Mouse (Mus musculus) heart, embryonic 15.5 days (tissue): ENCODE measurements around the gene Banf1. TPM values are rescaled to one million over a fixed set of nuclear protein-coding genes. Genes with fewer than 3 reads are reported as not detected.
"Not testable (repeated sequence)": the region's sequence is repeated elsewhere in the genome, so short reads cannot be mapped to it uniquely, and the experiment has no call there.

ENCODE experiments used
- ATAC-seq: fragments of 200-750 bp; cut with Nextera tagmentation; replicated peaks from 2 replicates; pipeline ENCODE4 v1.8.0; 2017; ENCODE audit warnings: low read depth, moderate TSS enrichment; ENCODE audit not compliant: insufficient number of reproducible peaks, insufficient read depth, low FRiP score
- H3K27ac ChIP-seq: fragments of 300-500 bp; sonication (generic); 2 replicates; pipeline ENCODE4 v1.5.1; 2015; ENCODE audit warnings: mild to moderate bottlenecking, inconsistent platforms
- H3K27me3 ChIP-seq: fragments of 300-500 bp; sonication (generic); 2 replicates; pipeline ENCODE4 v1.6.1; 2015; ENCODE audit warnings: inconsistent platforms
- H3K36me3 ChIP-seq: fragments of 300-500 bp; sonication (generic); 2 replicates; pipeline ENCODE4 v1.6.1; 2015; ENCODE audit warnings: mild to moderate bottlenecking, inconsistent platforms
- H3K4me1 ChIP-seq: fragments of 300-500 bp; sonication (generic); replicated peaks from 2 replicates; pipeline ENCODE4 v1.6.1; 2015; ENCODE audit warnings: inconsistent platforms
- H3K4me2 ChIP-seq: fragments of 300-500 bp; sonication (generic); 2 replicates; pipeline ENCODE4 v1.6.1; 2015; ENCODE audit warnings: inconsistent platforms, mild to moderate bottlenecking, moderate library complexity
- H3K4me3 ChIP-seq: fragments of 300-500 bp; sonication (generic); 2 replicates; pipeline ENCODE4 v1.5.1; 2015; ENCODE audit warnings: mild to moderate bottlenecking, inconsistent platforms
- H3K9ac ChIP-seq: fragments of 300-500 bp; sonication (generic); 2 replicates; pipeline ENCODE4 v1.6.1; 2015; ENCODE audit warnings: mild to moderate bottlenecking, inconsistent platforms
- H3K9me3 ChIP-seq: fragments of 300-500 bp; sonication (generic); replicated peaks from 2 replicates; pipeline ENCODE4 v1.6.1; 2016; ENCODE audit warnings: inconsistent platforms
- WGBS: fragments of 180-500 bp; shearing (Covaris S2); methylation state at CpG from one replicate; pipeline ENCODE4 v1.1.7; 2015; ENCODE audit warnings: mixed read lengths; 5-methylcytosine and 5-hydroxymethylcytosine counted together
- polyA plus RNA-seq: library from polyadenylated mRNA; unstranded; fragments of >200 nt; fragmentation: Nextera tagmentation; extraction: Ambion mirVana; gene quantifications from 2 replicates; pipeline ENCODE4 v1.2.1, GENCODE M21; 2015

Banf1 gene
- polyA plus RNA-seq, 1 experiment from 2014 or later: 409 TPM

GRCm38 (mm10) chr19:5401073-5401472 lies 34.1 kb upstream of the Banf1 start:
- H3K9ac ChIP-seq, H3K27me3 ChIP-seq, H3K4me1 ChIP-seq, H3K4me2 ChIP-seq, H3K9me3 ChIP-seq, H3K27ac ChIP-seq, H3K4me3 ChIP-seq, H3K36me3 ChIP-seq: not testable (repeated sequence)
- WGBS: 55% methylated on average over 4 of the region's 4 CpGs
- 0 out of 2 replicates have a peak, but pooled peaks have one; percentile 27 for ATAC-seq

DNA sequence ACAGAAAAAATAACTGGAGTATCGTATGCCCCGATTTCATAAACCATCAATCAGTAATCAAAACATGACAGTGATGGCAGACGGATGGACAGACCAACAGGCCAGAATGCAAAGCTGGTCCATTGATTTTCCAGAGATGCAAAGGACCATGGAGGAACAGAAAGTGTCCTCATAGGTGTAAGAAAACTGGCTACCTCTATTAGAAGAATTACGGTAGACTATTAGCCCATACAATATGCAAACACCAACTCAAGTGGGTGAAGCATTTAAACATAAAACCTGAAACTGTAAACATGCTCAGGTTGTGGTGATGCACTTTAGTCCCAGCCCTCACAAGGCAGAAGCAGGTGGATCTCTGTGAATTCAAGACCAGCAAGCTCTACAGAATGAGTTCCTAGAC lies 28.4 kb upstream of the Banf1 start:
- H3K4me1 ChIP-seq: peaks cover 20% of the 10 kb centered on the region
- WGBS: 64% methylated on average over 4 of the region's 4 CpGs
- H3K27ac ChIP-seq: no peak overlapping the region
- H3K9ac ChIP-seq: no peak overlapping the region
- H3K4me2 ChIP-seq: no peak overlapping the region
- no peak for ATAC-seq
- no peaks in the 10 kb centered on the region for H3K36me3 ChIP-seq
- no peaks in the 10 kb centered on the region for H3K27me3 ChIP-seq
- H3K4me3 ChIP-seq: no peak overlapping the region
- H3K9me3 ChIP-seq: no peaks in the 10 kb centered on the region

- H3K9ac ChIP-seq: no peak overlapping the region
- H3K27me3 ChIP-seq: no peaks in the 10 kb centered on the region
- no peaks in the 10 kb centered on the region for H3K36me3 ChIP-seq
- 53% methylated on average over 10 of the region's 10 CpGs for WGBS
- H3K9me3 ChIP-seq: no peaks in the 10 kb centered on the region
- H3K4me3 ChIP-seq: no peak overlapping the region
- no peak overlapping the region for H3K27ac ChIP-seq
- no peak overlapping the region for H3K4me2 ChIP-seq
- peaks cover 32% of the 10 kb centered on the region for H3K4me1 ChIP-seq
- ATAC-seq: no peak
Measured at GRCm38 (mm10) chr19:5394168-5394567, 27.2 kb upstream of the Banf1 start.

- Histone ChIP-seq H3K27me3 (no peaks in the 10 kb centered on the region), H3K27ac (peak overlapping the region; percentile 64), H3K9ac (no peak overlapping the region), H3K4me2 (no peak overlapping the region), H3K9me3 (no peaks in the 10 kb centered on the region), H3K4me3 (no peak overlapping the region), H3K36me3 (no peaks in the 10 kb centered on the region), H3K4me1 (peaks cover 34% of the 10 kb centered on the region)
- ATAC-seq: no peak
- 28% methylated on average over 4 of the region's 4 CpGs for WGBS
Measured at GRCm38 (mm10) chr19:5392892-5393291, 25.9 kb upstream of the Banf1 start.

DNA sequence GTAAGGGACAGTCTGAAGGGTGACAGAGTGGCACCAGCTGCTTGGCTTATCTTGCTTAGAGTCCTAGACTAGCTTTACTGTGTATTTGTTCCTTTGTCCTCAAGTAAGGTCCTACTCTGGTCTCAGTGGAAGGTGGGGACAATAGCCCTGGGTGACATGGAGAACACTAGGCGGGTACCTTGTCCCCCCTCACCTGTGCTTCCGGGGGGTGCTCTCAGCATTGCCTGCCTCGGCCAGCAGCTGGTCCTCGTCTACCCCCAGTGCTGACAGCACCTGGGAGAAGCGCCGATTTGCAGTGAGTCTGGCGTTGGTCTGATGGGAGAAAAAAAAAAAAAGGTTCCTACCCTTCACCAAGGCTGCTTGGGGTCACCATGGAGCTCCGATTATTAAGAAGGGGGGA lies 23.4 kb upstream of the Banf1 start:
- peak overlapping the region; percentile 91 for H3K27ac ChIP-seq
- peak overlapping the region; percentile 75 for H3K4me2 ChIP-seq
- H3K9ac ChIP-seq: peak overlapping the region; percentile 73; the same call in 1 of the 2 replicates
- peak overlapping the region; percentile 78; the same call in 1 of the 2 replicates for H3K4me3 ChIP-seq
- H3K27me3 ChIP-seq: no peaks in the 10 kb centered on the region
- peaks cover 50% of the 10 kb centered on the region for H3K4me1 ChIP-seq
- ATAC-seq: no peak
- H3K9me3 ChIP-seq: no peaks in the 10 kb centered on the region
- H3K36me3 ChIP-seq: 0 out of 2 replicates have a peak, but pooled peaks cover 5% of the 10 kb centered on the region
- 49% methylated on average over 8 of the region's 8 CpGs for WGBS

DNA sequence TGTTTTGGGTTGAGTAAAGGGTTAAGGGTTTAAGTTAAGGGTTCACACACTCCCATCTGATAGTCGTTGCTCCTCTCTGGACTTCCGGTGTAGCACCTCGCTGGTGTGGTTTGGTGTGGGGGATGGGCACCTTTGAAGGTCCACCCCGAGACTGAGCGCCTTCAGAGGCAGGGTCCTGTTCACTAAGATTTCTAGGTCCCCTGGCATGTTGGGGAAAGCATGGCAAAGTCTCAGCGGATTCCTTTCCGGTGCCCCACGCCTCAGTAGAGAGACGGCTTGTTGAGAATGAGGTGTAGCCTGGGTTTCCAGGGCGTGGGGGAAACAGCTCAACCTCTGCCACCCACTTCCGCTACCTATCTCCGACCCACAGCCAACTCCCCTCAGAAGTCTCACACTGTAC lies 22.7 kb upstream of the Banf1 start:
- H3K36me3 ChIP-seq: peaks cover 12% of the 10 kb centered on the region; the same call in 1 of the 2 replicates
- WGBS: 18% methylated on average over 12 of the region's 12 CpGs
- no peaks in the 10 kb centered on the region for H3K27me3 ChIP-seq
- H3K4me2 ChIP-seq: peak overlapping the region; percentile 75
- no peak for ATAC-seq
- peak overlapping the region; percentile 73 for H3K9ac ChIP-seq
- H3K4me3 ChIP-seq: peak overlapping the region; percentile 78
- H3K4me1 ChIP-seq: peaks cover 50% of the 10 kb centered on the region
- H3K9me3 ChIP-seq: no peaks in the 10 kb centered on the region
- H3K27ac ChIP-seq: peak overlapping the region; percentile 91

- Histone ChIP-seq H3K9me3 (no peaks in the 10 kb centered on the region), H3K4me3 (peak within 1 kb of the TSS; percentile 78), H3K27me3 (no peaks in the 10 kb centered on the region), H3K4me2 (peak within 1 kb of the TSS; percentile 75), H3K4me1 (peaks cover 50% of the 10 kb centered on the region), H3K9ac (peak within 1 kb of the TSS; percentile 85), H3K27ac (peak within 1 kb of the TSS; percentile 91), H3K36me3 (peaks cover 22% of the 10 kb centered on the region)
- WGBS: 1% methylated on average over 43 of the region's 43 CpGs
- peak; percentile 94 for ATAC-seq
Measured at GRCm38 (mm10) chr19:5388588-5389242, 21.7 kb upstream of the Banf1 start, which contains the start of gene Sart1. TSS of gene Sart1 (minus strand) at chr19:5388703.

DNA sequence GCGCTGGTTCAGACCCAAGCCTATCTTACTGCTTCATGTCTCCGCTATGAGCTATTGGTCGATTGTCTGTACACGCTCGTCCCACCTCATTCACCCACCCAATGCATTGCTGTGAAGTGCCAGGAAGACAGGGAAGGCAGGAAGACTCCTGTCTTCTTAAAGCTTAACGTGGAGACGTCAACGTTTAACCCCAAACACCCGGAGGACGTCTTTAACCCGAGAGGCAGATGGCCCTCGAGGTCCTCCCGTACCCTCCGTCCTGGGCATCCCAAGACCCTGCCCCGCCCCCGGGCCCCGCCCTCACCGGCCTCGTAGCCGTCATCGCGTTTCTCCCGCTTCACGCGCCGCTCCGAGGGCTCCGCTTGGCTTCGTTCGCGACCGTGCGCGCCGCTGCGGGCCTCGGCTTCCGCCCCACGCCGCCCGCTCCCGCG lies 21.1 kb upstream of the Banf1 start:
- WGBS: under 1% methylated on average over 43 of the region's 43 CpGs
- no peaks in the 10 kb centered on the region for H3K9me3 ChIP-seq
- ATAC-seq: 0 out of 2 replicates have a peak, but pooled peaks have one; percentile 44
- peak overlapping the region; percentile 75 for H3K4me2 ChIP-seq
- no peaks in the 10 kb centered on the region for H3K27me3 ChIP-seq
- H3K27ac ChIP-seq: peak overlapping the region; percentile 75
- peaks cover 47% of the 10 kb centered on the region for H3K4me1 ChIP-seq
- H3K4me3 ChIP-seq: peak overlapping the region; percentile 78
- H3K9ac ChIP-seq: peak overlapping the region; percentile 85
- peaks cover 28% of the 10 kb centered on the region for H3K36me3 ChIP-seq

- Histone ChIP-seq H3K36me3 (peaks cover 62% of the 10 kb centered on the region), H3K4me1 (peaks cover 24% of the 10 kb centered on the region), H3K27me3 (no peaks in the 10 kb centered on the region), H3K27ac (no peak overlapping the region), H3K4me2 (no peak overlapping the region), H3K9me3 (no peaks in the 10 kb centered on the region), H3K4me3 (no peak overlapping the region), H3K9ac (no peak overlapping the region)
- 82% methylated on average over 8 of the region's 8 CpGs for WGBS
- no peak for ATAC-seq
Measured at GRCm38 (mm10) chr19:5384715-5385114, 17.7 kb upstream of the Banf1 start.

DNA sequence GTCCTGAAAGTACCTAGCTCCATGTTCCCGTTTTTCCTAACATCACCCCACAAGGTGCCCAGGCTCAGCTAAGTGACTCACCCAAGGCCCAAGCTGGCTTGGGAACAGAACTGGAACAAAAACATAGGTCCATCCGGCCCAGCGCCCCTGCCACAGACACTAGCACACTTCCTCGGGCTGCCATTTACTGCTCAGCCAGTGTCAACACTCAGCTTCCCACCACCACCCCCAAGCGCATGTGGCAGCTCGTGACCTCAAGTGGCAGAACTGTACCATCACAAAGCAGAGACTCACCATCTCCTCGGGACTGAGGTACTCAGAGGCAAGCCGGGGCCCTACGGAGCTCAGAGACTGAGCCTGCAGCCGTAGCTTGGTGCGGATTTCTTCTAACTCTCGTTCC lies 16.4 kb upstream of the Banf1 start:
- Histone ChIP-seq H3K9ac (no peak overlapping the region), H3K27ac (no peak overlapping the region), H3K4me1 (peaks cover 17% of the 10 kb centered on the region), H3K36me3 (peaks cover 75% of the 10 kb centered on the region), H3K9me3 (no peaks in the 10 kb centered on the region), H3K27me3 (no peaks in the 10 kb centered on the region), H3K4me2 (no peak overlapping the region), H3K4me3 (no peak overlapping the region)
- WGBS: 89% methylated on average over 12 of the region's 12 CpGs
- no peak for ATAC-seq

GRCm38 (mm10) chr19:5377446-5377845 lies 10.5 kb upstream of the Banf1 start:
- ATAC-seq: no peak
- peaks cover 53% of the 10 kb centered on the region for H3K36me3 ChIP-seq
- WGBS: 96% methylated on average over 1 of the region's 1 CpGs
- no peak overlapping the region for H3K4me3 ChIP-seq
- no peak overlapping the region for H3K9ac ChIP-seq
- H3K27me3 ChIP-seq: no peaks in the 10 kb centered on the region
- no peak overlapping the region for H3K27ac ChIP-seq
- H3K4me1 ChIP-seq: no peaks in the 10 kb centered on the region
- H3K9me3 ChIP-seq: no peaks in the 10 kb centered on the region
- no peak overlapping the region for H3K4me2 ChIP-seq

DNA sequence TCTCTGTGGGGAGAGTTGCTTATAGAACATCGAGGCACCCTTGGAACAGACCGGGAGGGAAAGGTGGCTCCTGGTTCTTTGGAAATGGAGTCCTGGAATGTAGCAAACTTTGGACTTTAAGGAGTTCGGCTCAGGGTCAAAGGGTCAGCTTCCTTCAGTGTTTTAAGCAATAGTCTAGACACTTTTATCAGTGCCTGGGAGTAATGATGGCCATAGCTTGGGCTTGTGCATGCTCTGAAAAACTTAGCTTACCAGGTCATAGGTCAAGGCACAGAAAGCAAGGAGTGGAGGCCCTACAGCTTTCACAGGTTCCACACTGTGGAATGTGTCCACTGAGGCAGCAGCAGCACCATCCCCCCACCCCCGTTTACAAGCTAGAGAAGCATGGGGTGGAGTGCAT lies 7.8 kb upstream of the Banf1 start:
- H3K4me1 ChIP-seq: no peaks in the 10 kb centered on the region
- no peak overlapping the region for H3K4me3 ChIP-seq
- peaks cover 48% of the 10 kb centered on the region for H3K36me3 ChIP-seq
- no peak for ATAC-seq
- no peak overlapping the region for H3K27ac ChIP-seq
- H3K4me2 ChIP-seq: no peak overlapping the region
- H3K9me3 ChIP-seq: no peaks in the 10 kb centered on the region
- H3K9ac ChIP-seq: no peak overlapping the region
- H3K27me3 ChIP-seq: no peaks in the 10 kb centered on the region
- 62% methylated on average over 4 of the region's 4 CpGs for WGBS
